Mouse (Mus musculus): ENCODE results near the gene Slco1a1. TPM values are rescaled to one million over a fixed set of nuclear protein-coding genes. Genes with fewer than 3 reads are reported as not detected.
"Not testable (repeated sequence)": the region's sequence is repeated elsewhere in the genome, so short reads cannot be mapped to it uniquely, and the experiment has no call there.

The Slco1a1 gene
- not detected in 2 replicates for polyA plus RNA-seq (2016; fragmentation: Nextera tagmentation; extraction: Ambion mirVana)

GRCm38 (mm10) chr6:141946862-141947261 lies at the start of gene Slco1a1:
TSS of gene Slco1a1 (minus strand) at chr6:141946962.
- H3K9me3 ChIP-seq = no peaks in the 10 kb centered on the region
- no peak for DNase-seq (ENCODE audit: low spot score)
- no peak within 1 kb of the TSS for H3K27ac ChIP-seq (replicated peaks)
- no peaks in the 10 kb centered on the region for H3K4me1 ChIP-seq
- no peaks in the 10 kb centered on the region for H3K27me3 ChIP-seq (replicated peaks; ENCODE audit: low read depth, poor library complexity, severe bottlenecking)
- H3K4me3 ChIP-seq = no peak within 1 kb of the TSS
- no peaks in the 10 kb centered on the region for H3K36me3 ChIP-seq (replicated peaks)

- no peak overlapping the region for H3K27ac ChIP-seq (replicated peaks)
- H3K27me3 ChIP-seq (replicated peaks; ENCODE audit: low read depth, poor library complexity, severe bottlenecking) = no peaks in the 10 kb centered on the region
- WGBS = 97% methylated on average over 6 of the region's 6 CpGs
- no peaks in the 10 kb centered on the region for H3K4me1 ChIP-seq
- no peaks in the 10 kb centered on the region for H3K9me3 ChIP-seq
- H3K36me3 ChIP-seq (replicated peaks) = no peaks in the 10 kb centered on the region
- H3K4me3 ChIP-seq = no peak overlapping the region
- DNase-seq (ENCODE audit: low spot score) = no peak
These were observed 40.0 kb upstream of the Slco1a1 start for GRCm38 (mm10) chr6:141986772-141987171.

- H3K36me3 ChIP-seq (replicated peaks) = no peaks in the 10 kb centered on the region
- no peak for DNase-seq (ENCODE audit: low spot score)
- no peaks in the 10 kb centered on the region for H3K27me3 ChIP-seq (replicated peaks; ENCODE audit: low read depth, poor library complexity, severe bottlenecking)
- no peaks in the 10 kb centered on the region for H3K4me1 ChIP-seq
- WGBS = 70% methylated on average over 3 of the region's 3 CpGs
- no peaks in the 10 kb centered on the region for H3K9me3 ChIP-seq
- H3K4me3 ChIP-seq = no peak overlapping the region
- H3K27ac ChIP-seq (replicated peaks) = no peak overlapping the region
These were observed 37.9 kb upstream of the Slco1a1 start for GRCm38 (mm10) chr6:141984644-141985043.

- H3K4me1 ChIP-seq = no peaks in the 10 kb centered on the region
- no peaks in the 10 kb centered on the region for H3K36me3 ChIP-seq (replicated peaks)
- no peaks in the 10 kb centered on the region for H3K27me3 ChIP-seq (replicated peaks; ENCODE audit: low read depth, poor library complexity, severe bottlenecking)
- H3K27ac ChIP-seq (replicated peaks) = no peak overlapping the region
- whole genome bisulfite sequencing = 87% methylated on average over 1 of the region's 1 CpGs
- no peak for DNase-seq (ENCODE audit: low spot score)
- no peak overlapping the region for H3K4me3 ChIP-seq
- no peaks in the 10 kb centered on the region for H3K9me3 ChIP-seq
These were observed 15.7 kb upstream of the Slco1a1 start for GRCm38 (mm10) chr6:141962420-141962819.

GRCm38 (mm10) chr6:141961861-141962260 lies 15.1 kb upstream of the Slco1a1 start:
- H3K27ac ChIP-seq (replicated peaks) = no peak overlapping the region
- H3K4me1 ChIP-seq = no peaks in the 10 kb centered on the region
- WGBS = 95% methylated on average over 3 of the region's 3 CpGs
- no peaks in the 10 kb centered on the region for H3K36me3 ChIP-seq (replicated peaks)
- H3K9me3 ChIP-seq = no peaks in the 10 kb centered on the region
- DNase-seq (ENCODE audit: low spot score) = no peak
- H3K4me3 ChIP-seq = no peak overlapping the region
- no peaks in the 10 kb centered on the region for H3K27me3 ChIP-seq (replicated peaks; ENCODE audit: low read depth, poor library complexity, severe bottlenecking)

- no peak for DNase-seq (ENCODE audit: low spot score)
- WGBS = 80% methylated on average over 5 of the region's 5 CpGs
- Histone ChIP-seq H3K36me3 (replicated peaks) (no peaks in the 10 kb centered on the region), H3K4me1 (no peaks in the 10 kb centered on the region), H3K4me3 (no peak overlapping the region), H3K27ac (replicated peaks) (no peak overlapping the region), H3K27me3 (replicated peaks; ENCODE audit: low read depth, poor library complexity, severe bottlenecking) (no peaks in the 10 kb centered on the region), H3K9me3 (no peaks in the 10 kb centered on the region)
These were observed 13.7 kb upstream of the Slco1a1 start for GRCm38 (mm10) chr6:141960482-141960881.

GRCm38 (mm10) chr6:141940451-141940850 lies 6.3 kb downstream of the Slco1a1 start:
- no peaks in the 10 kb centered on the region for H3K9me3 ChIP-seq
- DNase-seq (ENCODE audit: low spot score) = no peak

DNA sequence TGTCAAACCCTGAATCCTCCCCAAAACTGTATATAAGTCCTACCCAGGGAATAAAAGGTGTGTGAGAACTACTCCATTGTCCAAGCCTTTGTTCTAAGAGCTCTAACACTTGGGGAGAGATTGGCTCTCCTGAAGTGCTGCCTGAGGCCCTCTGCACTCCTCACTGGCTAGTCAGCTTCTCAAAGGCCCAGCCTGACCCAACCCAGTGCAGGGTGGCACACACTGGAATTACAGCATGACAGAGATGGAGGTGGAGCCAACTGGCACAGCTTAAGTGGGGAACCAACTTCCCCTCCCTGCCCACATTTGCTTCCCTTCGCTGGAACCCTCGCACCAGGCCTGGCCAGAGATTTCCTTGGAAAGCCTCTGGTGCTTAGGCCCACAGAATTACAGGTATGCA lies 48.6 kb downstream of the Slco1a1 start:
- Histone ChIP-seq H3K4me1 (no peaks in the 10 kb centered on the region), H3K27me3 (replicated peaks; ENCODE audit: low read depth, poor library complexity, severe bottlenecking) (no peaks in the 10 kb centered on the region), H3K36me3 (replicated peaks) (no peaks in the 10 kb centered on the region), H3K9me3 (no peaks in the 10 kb centered on the region), H3K27ac (replicated peaks) (no peak overlapping the region), H3K4me3 (no peak overlapping the region)
- no peak for DNase-seq (ENCODE audit: low spot score)
- WGBS = 62% methylated on average over 2 of the region's 2 CpGs

More at GRCm38 (mm10) chr6:141940451-141940850, 6.3 kb downstream of the Slco1a1 start:
- 81% methylated on average over 1 of the region's 1 CpGs for WGBS
- H3K27ac ChIP-seq (replicated peaks) = no peak overlapping the region
- H3K36me3 ChIP-seq (replicated peaks) = no peaks in the 10 kb centered on the region
- no peaks in the 10 kb centered on the region for H3K27me3 ChIP-seq (replicated peaks; ENCODE audit: low read depth, poor library complexity, severe bottlenecking)
- H3K4me1 ChIP-seq = no peaks in the 10 kb centered on the region
- H3K4me3 ChIP-seq = no peak overlapping the region

DNA sequence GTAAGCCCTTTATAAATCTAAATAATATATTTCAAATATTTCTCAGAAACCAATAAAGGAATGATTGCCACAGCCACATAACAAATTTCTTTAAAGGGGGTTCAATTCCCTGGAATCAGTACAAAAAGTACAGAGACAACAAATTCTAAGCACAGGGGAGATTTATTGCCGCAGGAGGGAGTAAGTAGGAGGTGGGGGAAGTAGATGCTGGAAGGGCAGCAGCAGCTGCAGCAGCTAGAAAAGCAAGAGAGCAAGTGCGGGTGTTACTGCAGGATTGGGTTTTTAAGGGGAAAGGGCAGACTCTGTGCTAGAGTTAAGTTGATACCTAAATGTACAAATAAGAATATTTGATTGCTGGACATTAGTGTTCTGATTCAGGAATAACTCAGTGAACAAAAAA lies 57.0 kb downstream of the Slco1a1 start:
- DNase-seq (ENCODE audit: low spot score) = no peak
- no peaks in the 10 kb centered on the region for H3K36me3 ChIP-seq (replicated peaks)
- no peaks in the 10 kb centered on the region for H3K27me3 ChIP-seq (replicated peaks; ENCODE audit: low read depth, poor library complexity, severe bottlenecking)
- H3K9me3 ChIP-seq = no peaks in the 10 kb centered on the region
- 61% methylated on average over 2 of the region's 2 CpGs for WGBS
- H3K4me3 ChIP-seq = no peak overlapping the region
- no peaks in the 10 kb centered on the region for H3K4me1 ChIP-seq
- no peak overlapping the region for H3K27ac ChIP-seq (replicated peaks)

- no peak overlapping the region for H3K27ac ChIP-seq (replicated peaks)
- 75% methylated on average over 2 of the region's 2 CpGs for WGBS
- no peaks in the 10 kb centered on the region for H3K4me1 ChIP-seq
- no peaks in the 10 kb centered on the region for H3K27me3 ChIP-seq (replicated peaks; ENCODE audit: low read depth, poor library complexity, severe bottlenecking)
- no peak overlapping the region for H3K4me3 ChIP-seq
- DNase-seq (ENCODE audit: low spot score) = no peak
- H3K9me3 ChIP-seq = no peaks in the 10 kb centered on the region
- H3K36me3 ChIP-seq (replicated peaks) = no peaks in the 10 kb centered on the region
These were observed 58.5 kb downstream of the Slco1a1 start for GRCm38 (mm10) chr6:141888248-141888647.

DNA sequence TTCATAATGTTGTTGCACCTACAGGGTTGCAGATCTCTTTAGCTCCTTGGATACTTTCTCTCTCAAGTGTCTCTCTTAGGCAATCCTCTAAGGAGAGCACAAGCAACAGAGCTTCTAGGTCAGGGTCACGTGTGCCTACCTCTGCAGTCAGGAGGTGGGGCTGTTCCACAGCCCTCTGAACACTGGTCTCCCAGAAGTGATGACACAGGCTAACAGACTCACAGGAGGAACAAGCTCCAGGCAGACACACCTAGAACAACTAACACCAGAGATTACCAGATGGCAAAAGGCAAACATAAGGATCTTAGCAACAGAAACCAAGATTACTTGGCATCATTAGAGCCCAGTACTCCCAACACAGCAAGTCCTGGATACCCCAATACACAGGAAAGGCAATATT lies 64.2 kb downstream of the Slco1a1 start:
- WGBS = 77% methylated on average over 1 of the region's 1 CpGs
- no peaks in the 10 kb centered on the region for H3K36me3 ChIP-seq (replicated peaks)
- no peak overlapping the region for H3K27ac ChIP-seq (replicated peaks)
- DNase-seq (ENCODE audit: low spot score) = no peak
- H3K27me3 ChIP-seq (replicated peaks; ENCODE audit: low read depth, poor library complexity, severe bottlenecking) = no peaks in the 10 kb centered on the region
- H3K4me1 ChIP-seq = no peaks in the 10 kb centered on the region
- no peak overlapping the region for H3K4me3 ChIP-seq
- H3K9me3 ChIP-seq = no peaks in the 10 kb centered on the region

DNA sequence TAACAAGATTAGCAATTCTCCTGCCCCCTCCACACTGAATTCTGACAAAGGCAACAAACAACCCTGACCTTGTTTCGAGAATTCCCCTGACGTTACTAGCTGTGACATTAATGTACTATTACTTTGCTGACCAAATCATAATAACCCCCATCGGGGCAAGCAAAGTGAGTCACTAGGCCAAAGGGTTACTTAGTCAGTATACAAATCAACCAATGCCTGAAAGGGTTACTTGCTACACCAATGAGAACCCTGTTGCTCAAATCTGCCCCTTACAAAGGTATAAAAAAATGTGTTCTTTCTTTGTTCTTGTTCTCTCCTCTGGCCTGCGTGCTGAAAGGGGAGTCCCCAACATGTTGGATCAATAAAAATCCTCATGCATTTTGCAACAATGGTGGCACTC lies 71.0 kb downstream of the Slco1a1 start:
- DNase-seq (ENCODE audit: low spot score); H3K4me3 ChIP-seq; H3K27ac ChIP-seq (replicated peaks); H3K36me3 ChIP-seq (replicated peaks); H3K4me1 ChIP-seq; H3K27me3 ChIP-seq (replicated peaks; ENCODE audit: low read depth, poor library complexity, severe bottlenecking); H3K9me3 ChIP-seq: not testable (repeated sequence)
- WGBS = 84% methylated on average over 4 of the region's 4 CpGs

DNA sequence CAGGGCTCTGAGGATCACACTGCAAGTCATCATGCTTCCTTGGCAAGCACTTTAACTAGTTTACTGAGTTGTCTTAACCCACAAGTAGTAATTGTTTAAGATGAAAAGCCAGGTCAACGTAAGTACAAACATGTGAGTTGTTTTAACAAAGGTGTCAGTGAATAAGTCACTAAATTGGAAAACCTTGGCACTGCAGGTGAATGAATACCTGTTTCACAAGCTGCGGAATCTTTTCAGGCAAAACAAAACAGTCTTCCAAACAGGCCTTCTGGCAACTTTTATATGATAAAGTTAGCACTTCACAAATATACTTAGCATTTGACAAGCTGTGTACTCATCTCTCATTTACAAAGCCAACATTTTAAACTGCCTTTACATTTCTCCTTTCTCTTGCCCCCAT lies 75.1 kb downstream of the Slco1a1 start:
- Histone ChIP-seq H3K27ac (replicated peaks) (no peak overlapping the region), H3K4me3 (no peak overlapping the region), H3K9me3 (no peaks in the 10 kb centered on the region), H3K27me3 (replicated peaks; ENCODE audit: low read depth, poor library complexity, severe bottlenecking) (no peaks in the 10 kb centered on the region), H3K36me3 (replicated peaks) (no peaks in the 10 kb centered on the region), H3K4me1 (no peaks in the 10 kb centered on the region)
- no peak for DNase-seq (ENCODE audit: low spot score)
- WGBS = 82% methylated on average over 2 of the region's 2 CpGs

GRCm38 (mm10) chr6:141868735-141869134 lies 78.0 kb downstream of the Slco1a1 start:
- no peaks in the 10 kb centered on the region for H3K9me3 ChIP-seq
- H3K27ac ChIP-seq (replicated peaks) = no peak overlapping the region
- no peak for DNase-seq (ENCODE audit: low spot score)
- 86% methylated on average over 5 of the region's 5 CpGs for WGBS
- H3K4me1 ChIP-seq = no peaks in the 10 kb centered on the region
- H3K27me3 ChIP-seq (replicated peaks; ENCODE audit: low read depth, poor library complexity, severe bottlenecking) = no peaks in the 10 kb centered on the region
- no peak overlapping the region for H3K4me3 ChIP-seq
- no peaks in the 10 kb centered on the region for H3K36me3 ChIP-seq (replicated peaks)
